Mouse (Mus musculus) kidney, postnatal 10 days (tissue): ENCODE data around the gene Slc39a7.
"Not testable (repeated sequence)": the region's sequence is repeated elsewhere in the genome, so short reads cannot be mapped to it uniquely, and the experiment has no call there.

Experiments
- DNase-seq: peaks from one replicate; pipeline ENCODE4 v3.0.0; 2021; ENCODE audit warnings: mixed read lengths

Gene Slc39a7

DNA sequence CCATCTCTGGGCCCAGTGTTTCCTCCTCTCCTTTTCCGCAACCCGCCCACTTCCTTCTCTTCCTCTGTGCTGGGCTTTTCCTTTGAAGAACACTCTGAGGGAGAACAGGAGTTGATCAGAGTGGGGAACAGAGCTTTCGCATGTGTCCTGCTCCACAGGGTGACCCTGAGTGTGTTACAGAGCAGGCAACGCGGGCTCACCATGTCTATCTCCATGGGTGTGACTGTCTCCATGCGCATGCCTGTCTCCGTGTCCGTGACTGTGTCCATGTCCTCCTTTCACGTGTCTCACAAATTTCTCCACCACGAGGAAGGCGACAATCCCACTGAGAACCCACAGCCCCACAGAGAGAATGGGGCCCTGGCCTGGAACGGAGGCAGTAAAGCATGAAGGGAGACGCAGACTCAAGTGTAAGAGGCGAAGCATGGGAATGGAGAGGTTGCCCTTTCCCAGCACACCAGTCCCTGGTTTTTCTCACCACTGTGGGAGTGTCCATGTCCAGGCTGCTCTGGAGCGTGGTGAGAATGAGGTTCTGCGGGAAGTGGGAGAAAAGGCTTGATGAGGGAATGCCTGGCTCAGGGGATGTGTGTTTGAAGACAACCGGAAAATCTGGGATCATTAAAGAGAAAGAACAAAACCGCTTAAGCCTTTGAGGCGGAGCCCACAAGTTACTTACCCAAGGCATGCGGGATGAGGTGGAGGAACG, 1.4 kb downstream of the Slc39a7 start:
- DNase-seq: peak; percentile 10

DNA sequence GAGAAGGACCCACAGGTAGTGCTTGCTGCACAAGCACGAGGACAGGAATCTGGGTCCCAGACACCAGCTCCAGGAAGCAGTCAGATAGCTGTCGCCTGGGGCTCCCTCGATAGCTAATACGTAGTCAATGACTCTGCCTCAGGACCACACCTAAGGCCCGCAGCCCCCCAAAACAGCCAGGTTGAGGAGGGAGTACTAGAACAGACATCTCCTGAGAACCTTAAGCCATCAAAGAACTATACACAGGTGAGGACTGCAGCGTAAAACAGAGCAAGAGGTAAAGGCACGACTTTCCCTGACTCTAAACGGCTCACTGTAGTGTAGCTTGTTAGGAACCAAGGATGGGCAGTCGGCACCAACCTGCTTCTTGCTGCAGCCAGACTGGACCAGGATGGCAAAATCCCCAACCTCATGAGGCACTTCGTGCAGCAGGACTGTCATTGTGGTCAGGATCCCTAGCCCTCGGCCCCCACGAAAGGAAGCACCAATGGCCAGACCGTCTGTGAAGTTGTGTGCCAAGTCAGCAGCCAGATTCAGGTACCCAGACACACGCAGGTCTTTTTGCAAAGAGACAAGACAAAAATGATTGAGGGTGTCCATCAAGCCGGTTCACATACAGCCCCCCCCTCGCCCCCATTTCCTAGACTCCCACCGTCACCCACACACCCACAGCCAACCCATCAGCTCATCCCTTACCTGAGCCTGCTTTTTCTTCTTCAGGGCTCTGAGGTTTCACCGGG, 2.2 kb downstream of the Slc39a7 start:
- no peak for DNase-seq

DNA sequence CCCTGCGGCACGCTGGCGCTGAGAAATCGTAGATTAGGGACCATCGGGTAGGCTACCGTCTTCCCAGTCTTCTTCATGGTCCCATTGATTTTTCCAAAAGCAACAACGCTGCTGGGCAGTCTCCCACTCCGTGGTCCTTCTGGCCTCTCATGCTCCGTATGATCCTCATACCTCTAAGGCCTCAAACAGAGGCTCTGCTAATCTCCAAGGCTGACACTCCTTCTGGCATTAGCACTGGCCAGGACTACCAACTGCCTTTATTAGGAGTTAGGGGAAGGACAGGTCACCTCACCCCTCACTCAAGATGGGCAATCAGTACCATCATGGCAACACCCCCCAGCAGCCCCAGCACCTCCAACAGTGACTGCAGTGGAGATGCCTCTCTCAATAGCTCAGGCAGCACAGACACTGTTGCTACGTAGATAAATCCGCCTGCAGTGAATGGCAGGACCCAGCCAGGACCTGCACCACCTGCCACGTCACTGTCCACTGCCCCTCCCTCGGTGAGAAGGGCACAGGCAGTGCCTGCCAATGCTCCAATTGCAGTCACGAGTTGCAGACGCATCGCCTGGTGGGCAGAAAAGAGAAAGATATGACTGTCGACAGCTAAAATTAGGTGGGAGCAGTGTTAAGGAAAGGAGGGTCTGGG, 2.9 kb downstream of the Slc39a7 start:
- DNase-seq: no peak

- peak; percentile 96 for DNase-seq
Measured at GRCm38 (mm10) chr17:34027656-34028223, 3.7 kb downstream of the Slc39a7 start, which contains the start of gene H2-Ke6. TSS of gene H2-Ke6 (minus strand) at chr17:34028060.

- DNase-seq: no peak
Measured at GRCm38 (mm10) chr17:34026917-34027655, 4.4 kb downstream of the Slc39a7 start.

GRCm38 (mm10) chr17:34026221-34026620, 5.3 kb downstream of the Slc39a7 start:
- DNase-seq: no peak

DNA sequence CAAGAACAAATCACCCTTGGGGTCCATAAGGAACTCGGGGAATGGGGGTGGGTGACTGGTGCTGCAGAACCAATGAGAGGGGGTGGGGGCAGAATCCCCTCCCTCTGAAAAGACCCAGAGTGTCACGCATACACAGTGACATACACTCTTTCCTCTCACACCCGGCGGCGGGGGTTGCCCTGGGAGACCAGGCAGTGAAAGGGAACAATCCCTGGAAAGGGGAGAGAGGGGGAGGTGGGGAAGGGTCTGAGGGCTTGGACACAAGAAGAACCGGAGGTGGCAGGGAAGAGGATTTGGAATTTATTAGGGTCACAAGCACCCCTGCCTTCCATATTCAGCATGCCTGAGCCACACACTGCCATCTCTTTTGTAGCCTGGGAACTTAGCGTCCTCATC, 5.7 kb downstream of the Slc39a7 start:
- DNase-seq: peak; percentile 34

DNA sequence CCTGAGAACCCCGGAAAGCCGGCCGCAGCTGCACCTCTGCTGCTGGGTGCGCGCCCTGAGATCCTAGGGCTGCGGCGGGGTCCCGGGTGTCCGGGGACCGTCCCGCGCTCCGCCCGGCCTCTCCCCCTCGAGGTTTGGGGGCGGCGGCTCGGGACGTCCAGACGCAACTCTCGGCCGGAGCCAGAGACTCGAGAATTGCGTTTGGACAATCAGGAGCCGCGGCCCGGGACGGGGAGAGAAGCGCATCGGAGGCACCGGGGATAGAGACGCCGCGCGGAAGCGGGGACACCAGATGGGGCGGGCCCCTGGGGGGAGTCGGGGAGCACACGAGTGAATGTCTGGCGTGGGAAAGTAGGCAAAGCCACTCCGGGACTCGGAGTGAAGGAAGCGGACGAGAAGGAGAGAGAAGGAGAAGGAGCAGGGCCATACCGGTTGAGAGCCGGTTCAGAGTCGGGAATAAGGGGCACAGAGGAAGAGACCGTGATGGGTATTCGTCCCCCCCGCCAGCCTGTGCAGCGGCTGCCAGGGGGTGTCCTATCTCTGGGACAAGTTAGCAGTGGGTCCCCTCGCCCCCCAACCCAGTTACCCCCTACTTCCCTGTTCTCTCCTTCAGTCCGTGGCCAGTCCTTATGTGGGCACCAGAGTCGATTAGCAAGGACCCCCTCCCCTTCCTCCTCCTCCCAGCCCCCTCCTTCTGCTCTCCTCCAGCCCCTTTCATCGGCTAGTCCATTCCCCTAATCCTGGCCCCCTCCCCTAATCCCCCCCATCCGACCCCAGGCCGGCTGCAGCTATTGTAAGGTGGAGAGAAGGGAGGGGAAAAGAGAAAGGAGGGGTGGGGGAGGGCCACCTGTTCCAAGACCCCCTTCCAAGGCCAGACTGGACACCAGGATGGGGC, 6.4 kb downstream of the Slc39a7 start:
- no peak for DNase-seq

DNA sequence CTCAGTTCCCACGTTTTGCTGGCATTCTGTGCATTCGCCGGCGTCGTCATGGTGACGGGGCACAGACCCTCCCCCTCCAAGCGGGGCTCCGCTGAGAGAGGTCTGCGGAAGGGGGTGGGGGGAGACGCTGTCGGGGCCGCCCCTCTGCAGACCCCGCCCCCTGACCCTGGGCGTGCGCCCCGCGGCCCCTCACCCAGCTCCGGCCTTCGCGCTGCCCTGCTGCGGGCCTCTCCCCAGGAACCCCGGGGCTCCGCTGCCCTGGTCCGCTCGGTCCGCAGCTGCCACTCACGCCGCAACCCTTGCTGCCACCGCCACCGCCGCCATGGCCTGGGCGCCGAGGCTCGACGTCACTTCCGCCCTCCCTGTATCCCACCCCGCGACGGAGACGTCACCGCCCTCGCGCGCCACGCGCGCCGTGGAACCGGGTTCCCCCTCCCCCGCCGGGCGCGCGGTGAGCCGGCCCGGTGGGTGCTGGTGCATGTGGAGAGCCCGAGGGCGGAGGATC, 7.1 kb downstream of the Slc39a7 start, which contains the start of gene Ring1:
Ring1 (minus strand) TSS at position 364 of the 505 bp plus-strand sequence.
- DNase-seq: peak; percentile 92

DNA sequence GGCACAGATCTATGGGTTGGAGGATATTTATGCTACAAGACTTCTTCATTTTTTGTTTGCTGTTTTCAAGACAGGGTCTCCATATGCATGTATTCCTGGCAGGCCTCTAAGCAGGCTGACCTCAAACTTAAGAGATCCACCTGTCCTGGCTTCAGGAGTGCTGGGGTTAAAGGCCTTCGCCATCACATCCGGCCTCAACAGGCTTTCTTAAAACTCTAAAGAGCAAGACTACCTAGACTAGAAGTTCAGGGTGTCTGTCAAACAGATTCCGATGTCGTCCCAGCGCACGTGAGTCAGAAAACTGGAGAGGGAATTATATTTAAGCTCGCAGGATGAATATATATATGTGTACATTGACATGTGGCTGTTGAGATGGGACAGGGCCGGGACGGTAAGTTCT, 7.8 kb downstream of the Slc39a7 start:
- DNase-seq: no peak

DNA sequence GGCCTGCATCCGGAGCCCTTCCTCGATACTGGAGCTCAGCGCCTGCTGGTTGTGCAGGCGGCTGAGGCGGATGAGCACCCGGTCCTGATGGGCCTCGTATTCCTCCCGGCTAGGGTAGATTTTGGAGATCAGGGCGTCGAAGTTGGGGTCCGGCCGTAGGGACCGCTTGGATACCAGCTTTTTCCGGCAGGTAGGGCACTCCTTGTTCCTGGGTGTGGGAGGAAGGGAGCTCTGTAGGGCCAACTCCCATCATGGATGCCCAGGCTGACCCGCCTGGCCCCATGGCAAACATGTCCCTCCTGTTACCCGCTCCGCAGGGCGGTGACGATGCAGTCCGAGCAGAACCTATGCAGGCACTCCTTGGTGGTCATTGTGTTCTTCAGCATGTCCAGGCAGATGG, 8.5 kb downstream of the Slc39a7 start:
- DNase-seq: peak; percentile 14

DNA sequence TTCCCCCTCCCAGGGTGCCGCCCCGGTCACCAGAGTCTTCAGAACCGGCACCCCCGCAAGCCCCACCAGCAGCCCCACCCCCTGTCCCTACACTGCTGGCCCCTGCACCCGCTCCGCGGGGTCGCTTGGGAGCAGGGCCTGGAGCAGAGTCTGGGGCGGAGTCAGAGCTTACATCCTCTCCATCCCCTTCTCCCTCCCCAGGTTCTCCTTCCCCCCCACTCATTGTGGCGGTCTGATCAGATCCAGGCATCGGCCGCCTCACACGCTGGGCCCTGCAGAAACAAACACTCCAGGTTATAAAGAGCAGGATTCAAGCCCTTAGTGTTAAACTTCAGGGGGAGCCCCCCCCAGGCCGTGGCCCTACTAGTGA, 9.1 kb downstream of the Slc39a7 start:
- DNase-seq: peak; percentile 10

- DNase-seq: no peak
Measured at GRCm38 (mm10) chr17:34021539-34022413, 9.7 kb downstream of the Slc39a7 start.

DNA sequence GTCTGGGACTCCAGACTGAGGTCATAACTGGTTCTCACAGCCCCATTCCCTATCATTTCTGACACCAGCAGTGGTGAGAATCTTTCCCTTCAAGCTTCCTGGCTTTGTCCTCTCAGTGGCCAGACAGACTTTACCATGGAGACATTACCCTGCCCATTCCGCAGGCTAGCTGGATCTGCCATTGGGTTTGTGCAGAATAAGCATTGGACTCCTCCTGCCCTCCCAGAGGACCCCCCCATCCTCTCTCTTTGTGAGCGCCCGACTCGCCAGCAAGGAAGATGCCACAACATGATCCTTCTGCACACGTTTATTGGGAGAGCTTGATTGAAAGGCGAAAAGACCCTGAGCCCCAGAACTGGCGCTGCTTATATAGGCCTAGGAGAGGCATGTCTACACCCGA, 18.0 kb downstream of the Slc39a7 start:
- DNase-seq: no peak

DNA sequence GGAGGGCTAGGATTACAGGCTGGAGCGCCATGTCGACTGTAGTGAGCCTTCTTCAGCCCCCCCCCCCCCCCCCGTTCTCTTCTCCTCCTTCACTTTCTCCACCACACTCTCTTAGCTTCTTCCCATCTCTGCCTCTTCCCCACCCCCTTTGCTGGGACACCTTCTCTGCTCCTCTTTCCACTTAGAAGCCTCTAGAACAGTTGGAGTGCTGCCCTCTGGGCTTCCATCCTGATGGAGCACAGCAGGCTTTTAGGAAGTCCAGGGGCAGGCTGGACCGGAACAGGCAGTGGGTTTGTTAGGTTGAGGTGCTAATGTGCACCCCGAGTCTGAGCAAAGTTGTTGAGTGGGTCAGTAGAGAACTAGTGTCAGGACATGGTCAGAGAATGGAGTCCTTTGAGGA, 21.3 kb downstream of the Slc39a7 start:
- no peak for DNase-seq

GRCm38 (mm10) chr17:34006570-34006969, 24.9 kb downstream of the Slc39a7 start:
- no peak for DNase-seq

DNA sequence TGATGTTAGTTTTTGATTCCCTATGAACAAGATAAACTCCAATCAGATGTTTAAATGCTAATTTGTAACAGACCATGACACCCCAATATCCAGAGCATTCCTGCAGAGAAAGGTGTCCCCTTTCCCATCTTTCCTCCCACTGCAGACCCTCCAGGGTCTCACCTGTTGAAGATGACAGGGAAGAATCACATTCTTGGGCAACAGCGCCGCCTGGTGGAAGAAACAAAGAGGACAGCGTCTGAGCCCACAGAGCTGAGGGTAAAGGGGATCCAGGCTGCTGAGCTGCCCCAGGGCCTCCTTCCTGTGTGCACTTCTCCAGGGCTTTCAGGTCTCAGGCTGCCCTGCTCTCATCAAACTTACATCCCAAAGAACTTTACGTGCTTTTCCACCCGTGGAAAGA, 28.1 kb downstream of the Slc39a7 start:
- DNase-seq: peak; percentile 67

DNA sequence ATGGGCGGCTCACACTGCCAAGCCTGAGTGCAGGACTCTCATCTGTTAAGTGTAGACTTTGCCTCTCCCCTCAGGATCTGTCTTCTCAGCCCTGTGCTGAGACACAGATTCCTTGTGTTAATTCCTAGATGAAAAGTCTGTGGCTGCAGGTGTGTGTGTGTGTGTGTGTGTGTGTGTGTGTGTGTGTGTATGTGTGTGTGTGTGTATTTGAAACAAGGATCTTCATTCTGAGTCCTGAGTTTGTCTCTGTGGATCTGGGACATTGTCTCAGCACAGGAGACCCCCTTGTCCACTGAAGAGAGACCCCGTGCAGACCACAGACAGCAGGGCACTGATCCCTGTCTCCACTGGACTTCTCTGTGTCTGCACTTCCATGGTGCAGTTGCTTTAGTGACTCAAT, 30.7 kb downstream of the Slc39a7 start:
- not testable (repeated sequence) for DNase-seq

GRCm38 (mm10) chr17:34000150-34000537, 31.3 kb downstream of the Slc39a7 start, which contains the start of gene H2-K1:
TSS of gene H2-K1 (minus strand) at chr17:34000347.
- peak; percentile 93 for DNase-seq
